Comparison of ENCODE assay signal across 8 mouse cellular contexts in the genomic region with DNA sequence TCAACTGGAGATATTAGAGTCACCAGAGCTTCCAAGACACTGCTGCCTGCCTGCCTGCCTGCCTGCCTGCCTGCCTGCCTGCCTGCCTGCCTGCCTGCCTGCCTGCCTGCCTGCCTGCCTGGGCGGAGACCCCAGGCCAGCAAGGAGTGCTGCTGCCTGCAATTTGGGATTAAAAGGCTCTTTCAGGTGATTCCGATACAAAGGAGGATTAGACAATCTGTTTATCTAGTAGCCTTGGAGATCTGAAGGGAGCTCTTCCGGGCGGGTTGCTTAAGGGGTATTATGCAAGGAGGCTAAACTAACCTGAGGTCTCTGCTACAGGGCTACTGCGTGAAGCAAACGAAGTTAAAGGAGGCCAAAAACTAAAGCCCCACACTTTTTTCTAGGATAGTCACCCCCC. TPM values are rescaled to one million over a fixed set of nuclear protein-coding genes. Genes with fewer than 3 reads are reported as not detected.
DNase-seq lines count a peak whose midpoint lies in the region; ATAC-seq and TF ChIP-seq lines count a peak whose summit lies in the region.

No protein-coding gene starts in this region.

- TF ChIP-seq CTCF in lung, adult 2 months (IDR thresholded peaks at IDR 0.05; ENCODE audit: insufficient read depth, low read length) = no peak
- no peak for TF ChIP-seq CTCF in liver, postnatal 0 days (IDR thresholded peaks at IDR 0.05; ENCODE audit: low read depth)

- peak overlapping the region; percentile 98 for H3K4me2 ChIP-seq in liver, postnatal 0 days (ENCODE audit: low read depth, low read length)
- H3K4me2 ChIP-seq in stomach, embryonic 15.5 days = peak overlapping the region; percentile 76

- peak; percentile 57 for DNase-seq in lung, adult 2 months
- DNase-seq in lung, postnatal 14 days = no peak
- no peak for DNase-seq in liver, postnatal 0 days
- DNase-seq in thymus, postnatal 36 days = no peak
- DNase-seq in adrenal gland, postnatal 14 days = no peak

- no peak for TF ChIP-seq POLR2A in lung, adult 2 months (IDR thresholded peaks at IDR 0.05; ENCODE audit: borderline replicate concordance, extremely low read depth, low read depth, low read length)

- H3K36me3 ChIP-seq in liver, postnatal 0 days (replicated peaks; ENCODE audit: insufficient read depth, low read length) = peaks cover 9% of the 10 kb centered on the region; the same call in 1 of the 2 replicates
- H3K36me3 ChIP-seq in stomach, embryonic 15.5 days = 0 out of 2 replicates have a peak, but pooled peaks cover 10% of the 10 kb centered on the region

- no peaks in the 10 kb centered on the region for H3K9me3 ChIP-seq in liver, postnatal 0 days (ENCODE audit: low read length)
- no peaks in the 10 kb centered on the region for H3K9me3 ChIP-seq in stomach, embryonic 15.5 days

- H3K9ac ChIP-seq in liver, postnatal 0 days (replicated peaks) = peak overlapping the region; percentile 92
- H3K9ac ChIP-seq in stomach, embryonic 15.5 days = no peak overlapping the region

- H3K27me3 ChIP-seq in liver, postnatal 0 days (ENCODE audit: insufficient read depth, low read length) = no peaks in the 10 kb centered on the region
- H3K27me3 ChIP-seq in stomach, embryonic 15.5 days (replicated peaks) = no peaks in the 10 kb centered on the region

- peak overlapping the region; percentile 96 for H3K27ac ChIP-seq in liver, postnatal 0 days (ENCODE audit: low read depth)
- H3K27ac ChIP-seq in stomach, embryonic 15.5 days = peak overlapping the region; percentile 91

- TF ChIP-seq EP300 in liver, postnatal 0 days (IDR thresholded peaks at IDR 0.05; ENCODE audit: low read depth) = no peak

- H3K4me3 ChIP-seq in lung, adult 2 months (replicated peaks; ENCODE audit: extremely low read depth, low read depth, low read length) = peak overlapping the region; percentile 68
- peak overlapping the region; percentile 81 for H3K4me3 ChIP-seq in liver, postnatal 0 days (ENCODE audit: low read depth, low read length)
- peak overlapping the region; percentile 89 for H3K4me3 ChIP-seq in stomach, embryonic 15.5 days (replicated peaks)

- H3K4me1 ChIP-seq in lung, adult 2 months (ENCODE audit: control insufficient read depth, insufficient read depth, low read length) = peaks cover 36% of the 10 kb centered on the region
- H3K4me1 ChIP-seq in liver, postnatal 0 days (ENCODE audit: insufficient read depth) = peaks cover 53% of the 10 kb centered on the region
- peaks cover 58% of the 10 kb centered on the region for H3K4me1 ChIP-seq in stomach, embryonic 15.5 days

- 4% methylated on average over 6 of the region's 6 CpGs for WGBS in lung, adult 2 months
- 21% methylated on average over 6 of the region's 6 CpGs for WGBS in liver, postnatal 0 days (ENCODE audit: insufficient replicate concordance)
- WGBS in stomach, embryonic 15.5 days = 36% methylated on average over 6 of the region's 6 CpGs

- peak; percentile 61 for ATAC-seq in granulocyte monocyte progenitor cell, adult 5-6 weeks (replicated peaks; ENCODE audit: poor library complexity, severe bottlenecking)
- ATAC-seq in liver, postnatal 0 days = no peak
- no peak for ATAC-seq in stomach, embryonic 15.5 days (ENCODE audit: insufficient read depth, low FRiP score, low read depth)
- no peak for ATAC-seq in frontal cortex, adult (ENCODE audit: low TSS enrichment)

RNA-seq across cellular contexts. Expression of a gene that starts 1.4 kb away (rescaled TPM):
- polyA plus RNA-seq in lung, adult 2 months (2012; rRNA removed) = 278 and 318 TPM in 2 replicates
- 18.5 and 29.5 TPM in 2 replicates for total RNA-seq in granulocyte monocyte progenitor cell, adult 5-6 weeks (2014; fragmentation: Nextera tagmentation)
- 38.2 and 49.8 TPM in 2 replicates for total RNA-seq in granulocyte monocyte progenitor cell, adult 5-6 weeks (2017)
- polyA plus RNA-seq in liver, postnatal 0 days (2015; fragmentation: Nextera tagmentation; extraction: Ambion mirVana) = 16.4 and 17.4 TPM in 2 replicates
- 122 and 124 TPM in 2 replicates for polyA plus RNA-seq in stomach, embryonic 15.5 days (2015; fragmentation: Nextera tagmentation; extraction: Ambion mirVana)
- total RNA-seq in adrenal gland, postnatal 14 days (2021) = 65.5 and 75.1 TPM in 2 replicates

RNA-seq across cellular contexts. Expression of a gene that starts 1.5 kb away (rescaled TPM):
- 69.2 and 74.3 TPM in 2 replicates for polyA plus RNA-seq in lung, adult 2 months (2012; rRNA removed)
- 27.6 and 34.3 TPM in 2 replicates for total RNA-seq in granulocyte monocyte progenitor cell, adult 5-6 weeks (2014; fragmentation: Nextera tagmentation)
- 13.3 and 16.9 TPM in 2 replicates for total RNA-seq in granulocyte monocyte progenitor cell, adult 5-6 weeks (2017)
- 11.1 and 11.3 TPM in 2 replicates for polyA plus RNA-seq in liver, postnatal 0 days (2015; fragmentation: Nextera tagmentation; extraction: Ambion mirVana)
- 36.1 and 37.9 TPM in 2 replicates for polyA plus RNA-seq in stomach, embryonic 15.5 days (2015; fragmentation: Nextera tagmentation; extraction: Ambion mirVana)
- total RNA-seq in adrenal gland, postnatal 14 days (2021) = 61.5 and 74.2 TPM in 2 replicates
